Mouse (Mus musculus): ENCODE results near the gene Ttc3.

- no peak for TF ChIP-seq USF1 (IDR thresholded peaks at IDR 0.05; ENCODE audit: low read depth)
- TF ChIP-seq CTCF (IDR thresholded peaks at IDR 0.05; ENCODE audit: control insufficient read depth, insufficient read depth, insufficient read length) = no peak
- TF ChIP-seq MYOG (IDR thresholded peaks at IDR 0.05; ENCODE audit: control insufficient read depth, extremely low read depth, insufficient read length) = no peak
- TF ChIP-seq MAX (IDR thresholded peaks at IDR 0.05) = no peak
- no peak for TF ChIP-seq FOSL1 (IDR thresholded peaks at IDR 0.05; ENCODE audit: insufficient read depth, low read length, poor library complexity, severe bottlenecking)
- no peak for TF ChIP-seq MYOD1 (IDR thresholded peaks at IDR 0.05; ENCODE audit: control insufficient read depth, insufficient read length, low read depth)
- TF ChIP-seq CEBPB (IDR thresholded peaks at IDR 0.05; ENCODE audit: low read depth) = no peak
These were observed 102.8 kb downstream of the Ttc3 start for GRCm38 (mm10) chr16:94473086-94473822.

All from C2C12 (cell line).